ENCODE assay signal across 1 mouse cellular context in the genomic region with DNA sequence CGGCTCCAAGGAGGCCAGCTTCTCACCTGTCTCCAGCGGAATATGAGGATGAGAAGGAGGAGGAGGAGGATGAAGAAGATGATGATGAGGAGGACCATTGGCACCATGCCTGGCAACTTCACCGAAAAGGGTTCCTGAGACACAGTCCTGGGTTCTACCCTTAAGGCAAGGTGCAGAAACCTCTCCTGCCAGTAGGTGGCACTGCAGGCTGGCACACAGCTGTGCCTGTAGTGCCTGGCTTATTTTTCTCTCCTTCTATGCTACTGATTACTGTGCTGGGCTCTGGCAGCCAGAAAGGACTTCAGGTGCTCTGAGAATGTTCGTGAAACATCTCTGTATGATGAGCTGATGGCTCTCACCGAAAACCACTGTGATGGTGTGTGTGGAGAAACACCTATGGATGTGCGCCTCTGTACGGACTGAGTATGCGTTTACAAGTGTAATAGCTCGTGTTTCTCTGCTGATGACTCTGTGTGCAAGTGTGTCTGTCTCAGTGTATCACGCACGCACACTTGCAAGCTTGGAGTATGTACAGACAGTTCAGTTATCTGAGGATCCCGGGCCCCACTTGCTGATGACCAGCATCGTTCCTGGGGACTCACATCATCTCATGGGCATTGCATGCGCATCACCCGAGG.
A peak's percentile ranks its signal among the peaks of the same experiment; 100 is the strongest.
TF ChIP-seq lines count a peak whose summit lies in the region.

No protein-coding gene starts in this region.

TF ChIP-seq in CH12.LX, 34 proteins besides CTCF, POLR2A, EP300 and RAD21:
- TF ChIP-seq CHD2 (IDR thresholded peaks at IDR 0.05; ENCODE audit: low read length) = no peak
- peak; percentile 63; the same call in 1 of the 2 replicates for TF ChIP-seq ZC3H11A (IDR thresholded peaks at IDR 0.05; ENCODE audit: low read depth, low read length)
- peak; percentile 18; the same call in 1 of the 2 replicates for TF ChIP-seq NELFE (IDR thresholded peaks at IDR 0.05; ENCODE audit: low read depth, low read length)
- no peak for TF ChIP-seq USF2 (conservative IDR thresholded peaks at IDR 0.05; ENCODE audit: low read depth, low read length)
- peak; percentile 92 for TF ChIP-seq SMC3 (IDR thresholded peaks at IDR 0.05; ENCODE audit: low read depth, low read length)
- 0 out of 2 replicates have a peak, but pooled peaks have one; percentile 18 for TF ChIP-seq TCF12 (IDR thresholded peaks at IDR 0.05; ENCODE audit: low read depth, low read length)
